Comparison of ENCODE assay signal across 22 mouse cellular contexts in genomic region chr6:138130541-138130940, GRCm38 (mm10). TPM values are rescaled to one million over a fixed set of nuclear protein-coding genes. Genes with fewer than 3 reads are reported as not detected.
"Had no signal": no experiment of that assay in that cellular context is flagged by ENCODE, and none has a peak within 500 bp of the region (broad histone marks: within the 10 kb centered on the region; RNA-seq: fewer than 3 reads in every experiment).

No protein-coding gene starts in this region.

- H3K9ac ChIP-seq: limb, embryonic 15.5 days; liver, embryonic 13.5 days; liver, embryonic 15.5 days; lung, embryonic 14.5 days; midbrain, embryonic 13.5 days; stomach, embryonic 15.5 days had no signal

- H3K27me3 ChIP-seq: limb, embryonic 15.5 days; liver, embryonic 13.5 days; liver, embryonic 15.5 days; midbrain, embryonic 13.5 days; stomach, embryonic 15.5 days had no signal

- H3K9me3 ChIP-seq: limb, embryonic 15.5 days; liver, embryonic 13.5 days; liver, embryonic 15.5 days; midbrain, embryonic 10.5 days; midbrain, embryonic 13.5 days; stomach, embryonic 15.5 days had no signal

- H3K4me3 ChIP-seq: limb, embryonic 15.5 days; liver, embryonic 13.5 days; liver, embryonic 15.5 days; midbrain, embryonic 10.5 days; midbrain, embryonic 13.5 days; myocyte; stomach, embryonic 15.5 days had no signal

- ATAC-seq: midbrain, embryonic 13.5 days; midbrain, embryonic 16.5 days had no signal

- H3K36me3 ChIP-seq: limb, embryonic 15.5 days; liver, embryonic 13.5 days; liver, embryonic 15.5 days; midbrain, embryonic 10.5 days; midbrain, embryonic 13.5 days; stomach, embryonic 15.5 days had no signal

- H3K27ac ChIP-seq: limb, embryonic 15.5 days; liver, embryonic 13.5 days; liver, embryonic 15.5 days; midbrain, embryonic 10.5 days; midbrain, embryonic 13.5 days; stomach, embryonic 15.5 days; stomach, postnatal 0 days had no signal

- H3K4me1 ChIP-seq: limb, embryonic 15.5 days; liver, embryonic 13.5 days; liver, embryonic 15.5 days; midbrain, embryonic 10.5 days; midbrain, embryonic 13.5 days; stomach, embryonic 15.5 days had no signal

- H3K4me2 ChIP-seq: limb, embryonic 15.5 days; liver, embryonic 13.5 days; liver, embryonic 15.5 days; lung, embryonic 14.5 days; midbrain, embryonic 13.5 days; stomach, embryonic 15.5 days had no signal

- DNase-seq: liver, embryonic 13.5 days; lung, adult 18-20 months; lung, embryonic 14.5 days; lung, postnatal 10 days; lung, postnatal 4 days; right cerebral cortex, postnatal 14 days; thymus, adult 2 months; thymus, postnatal 25 days; thymus, postnatal 4 days had no signal

RNA-seq across cellular contexts. Expression of gene Slc15a5, which starts 50.8 kb away (rescaled TPM):
- total RNA-seq: megakaryocyte, adult 5-6 weeks; megakaryocyte-erythroid progenitor cell, adult 5-6 weeks; neutrophil, adult 5-6 weeks had no signal
- polyA plus RNA-seq: limb, embryonic 15.5 days; liver, embryonic 13.5 days; liver, embryonic 15.5 days; lung, embryonic 14.5 days; lung, embryonic 16.5 days; midbrain, embryonic 10.5 days; midbrain, embryonic 13.5 days; myocyte; spleen, adult 2 months; stomach, embryonic 15.5 days; stomach, postnatal 0 days had no signal
